Mouse (Mus musculus) ES-E14 (cell line): ENCODE results near the gene Foxj1. TPM values are rescaled to one million over a fixed set of nuclear protein-coding genes. Genes with fewer than 3 reads are reported as not detected.
A peak's percentile ranks its signal among the peaks of the same experiment; 100 is the strongest.

ENCODE experiments used
- DNase-seq: peaks from one replicate; pipeline ENCODE4 v3.0.0-alpha.2; 2013; ENCODE audit warnings: low read depth, low spot score
- H3K27ac ChIP-seq: 2 replicates; pipeline ENCODE4 v1.5.1; 2012; ENCODE audit warnings: low read depth, mild to moderate bottlenecking, low read length, moderate library complexity, mixed read lengths; ENCODE audit not compliant: poor library complexity, insufficient read depth, severe bottlenecking
- H3K36me3 ChIP-seq: 2 replicates; pipeline ENCODE4 v1.6.1; 2012; ENCODE audit warnings: mild to moderate bottlenecking, low read length, moderate library complexity, mixed read lengths; ENCODE audit not compliant: control insufficient read depth, poor library complexity, insufficient read depth, severe bottlenecking
- H3K4me1 ChIP-seq, 2 experiments: fragments of 150-350 bp in 1 of 2; sonication (generic) in 1 of 2; 2 replicates each; pipeline ENCODE4 v1.6.1; 2012; ENCODE audit warnings: low read length in 2 of 2, mild to moderate bottlenecking in 1 of 2, mixed read lengths in 1 of 2; ENCODE audit not compliant: control insufficient read depth in 2 of 2, insufficient read depth in 2 of 2, poor library complexity in 1 of 2
- H3K4me3 ChIP-seq, 2 experiments: fragments of 150-350 bp in 1 of 2; sonication (generic) in 1 of 2; 2 replicates each; pipeline ENCODE4 v1.5.1; 2012; ENCODE audit warnings: low read length in 2 of 2, low read depth in 1 of 2, mild to moderate bottlenecking in 1 of 2, mixed read lengths in 1 of 2; ENCODE audit not compliant: insufficient read depth in 1 of 2, poor library complexity in 1 of 2, severe bottlenecking in 1 of 2
- H3K9ac ChIP-seq: 2 replicates; pipeline ENCODE4 v1.6.1; 2012; ENCODE audit warnings: low read depth, mild to moderate bottlenecking, low read length, mixed read lengths; ENCODE audit not compliant: poor library complexity, insufficient read depth, severe bottlenecking
- H3K9me3 ChIP-seq: fragments of 150-350 bp; sonication (generic); 2 replicates; pipeline ENCODE4 v1.6.1; 2012; ENCODE audit warnings: low read depth, mild to moderate bottlenecking, low read length; ENCODE audit not compliant: control insufficient read depth, insufficient read depth
- CHD2 ChIP-seq: IDR thresholded peaks from 2 replicates; pipeline ENCODE4 v1.6.1; 2014; ENCODE audit warnings: mild to moderate bottlenecking, low read depth, low read length, inconsistent platforms
- HCFC1 ChIP-seq: IDR thresholded peaks from 2 replicates; pipeline ENCODE4 v1.6.1; 2012; ENCODE audit warnings: low read length, inconsistent platforms, borderline replicate concordance; ENCODE audit not compliant: insufficient read depth
- MAFK ChIP-seq: IDR thresholded peaks from 2 replicates; pipeline ENCODE4 v1.6.1; 2014; ENCODE audit warnings: mild to moderate bottlenecking, low read depth, low read length, inconsistent platforms; ENCODE audit not compliant: insufficient read depth
- ZC3H11A ChIP-seq: IDR thresholded peaks from 2 replicates; pipeline ENCODE4 v1.6.1; 2012; ENCODE audit warnings: low read depth, mild to moderate bottlenecking, inconsistent platforms, low read length, borderline replicate concordance
- ZNF384 ChIP-seq: IDR thresholded peaks from 2 replicates; pipeline ENCODE4 v1.6.1; 2012; ENCODE audit warnings: low read depth, low read length, inconsistent platforms
- in situ Hi-C, 2 experiments: fragments of 600-800 bp; cut with MboI; formaldehyde crosslinking; loops; one replicate each; pipeline ENCODE4 v1.15.1; 2025; ENCODE audit warnings: low sequenced_read_pairs in 2 of 2, inconsistent platforms in 1 of 2; ENCODE audit not compliant: unreplicated experiment in 2 of 2
- total RNA-seq: library from RNA; depleted of rRNA; stranded (reverse); fragments of 300-350 nt; gene quantifications from 2 replicates; pipeline ENCODE4 v1.2.3, GENCODE M21; 2012

Gene Foxj1
- total RNA-seq, 1 experiment = 0.67 TPM

DNA sequence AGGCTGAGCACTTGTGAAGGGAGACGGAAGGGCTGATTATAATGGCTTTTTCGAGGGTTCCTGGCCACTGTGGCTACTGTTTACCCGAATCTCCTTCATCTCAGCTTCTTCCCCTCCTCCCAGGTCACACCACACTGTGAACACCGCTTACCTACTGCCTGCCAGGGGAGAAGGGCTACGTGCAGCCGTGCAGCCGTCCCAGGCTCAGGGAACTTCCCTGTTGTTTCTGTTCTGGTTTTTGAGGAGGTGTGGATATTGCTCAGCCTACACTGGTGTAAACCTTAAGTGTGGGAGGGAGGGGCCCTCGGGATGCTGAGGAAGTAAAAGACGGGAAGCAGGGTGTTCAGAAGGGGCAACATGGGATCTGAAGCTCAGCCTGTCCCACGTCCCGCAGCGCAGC lies 1.8 kb upstream of the Foxj1 start:
- no peak for DNase-seq
- no peaks in the 10 kb centered on the region for H3K36me3 ChIP-seq
- TF ChIP-seq HCFC1 = no peak
- TF ChIP-seq CHD2 = no peak
- no peak for TF ChIP-seq ZNF384
- TF ChIP-seq ZC3H11A = no peak
- TF ChIP-seq MAFK = no peak
- no peak overlapping the region for H3K9ac ChIP-seq
- H3K4me3 ChIP-seq = no peak overlapping the region
- in situ Hi-C loops = no loop called here
- no peaks in the 10 kb centered on the region for H3K9me3 ChIP-seq
- no peak overlapping the region for H3K27ac ChIP-seq
- peaks cover 2 to 22% of the 10 kb centered on the region in 2 experiments; a peak in 3 of 4 replicates for H3K4me1 ChIP-seq

DNA sequence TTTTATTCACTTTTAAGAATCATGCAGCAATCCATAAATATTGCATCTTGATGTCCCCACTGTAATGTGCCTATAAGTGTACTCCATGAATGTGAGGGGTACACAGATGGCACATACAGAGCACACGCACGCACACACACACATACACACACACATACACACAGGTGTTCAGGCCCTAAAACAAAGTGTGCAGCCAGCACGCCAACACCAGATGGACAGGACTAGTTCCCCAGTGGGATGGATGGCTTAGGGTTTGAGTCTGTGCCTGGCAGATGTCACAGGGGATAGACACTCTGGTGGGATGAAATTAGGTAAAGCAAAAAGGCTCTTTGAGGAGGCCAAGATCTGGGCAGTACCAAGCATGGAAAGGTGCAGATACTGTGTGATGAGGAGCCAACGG lies 1.2 kb upstream of the Foxj1 start:
- Histone ChIP-seq H3K9me3 (no peaks in the 10 kb centered on the region), H3K27ac (no peak overlapping the region), H3K36me3 (no peaks in the 10 kb centered on the region), H3K4me3 (no peak overlapping the region; a peak in 1 of 4 replicates), H3K9ac (no peak overlapping the region), H3K4me1 (peaks cover 2 to 27% of the 10 kb centered on the region in 2 experiments; a peak in 3 of 4 replicates)
- in situ Hi-C loops = no loop called here
- TF ChIP-seq CHD2 (no peak), ZC3H11A (no peak), HCFC1 (no peak), MAFK (no peak), ZNF384 (no peak)
- no peak for DNase-seq

DNA sequence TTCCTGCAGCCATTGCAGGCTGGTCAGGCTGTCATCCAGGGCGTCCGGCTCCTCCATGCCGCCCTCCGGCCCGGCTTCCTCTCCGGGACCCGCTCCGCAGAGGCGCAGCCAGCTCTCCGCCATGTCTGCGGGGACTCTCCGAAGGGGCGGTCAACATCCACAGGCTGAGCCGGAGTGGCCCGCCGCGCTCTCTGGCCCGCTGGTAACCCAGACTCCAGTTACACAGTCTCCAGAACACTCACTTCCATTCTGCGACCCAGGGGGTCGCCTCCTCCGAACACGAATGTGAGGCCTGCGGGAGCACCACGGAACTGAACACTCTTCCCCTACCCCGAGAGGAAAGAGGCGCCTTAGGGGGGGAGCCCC lies 799 bp downstream of the Foxj1 start:
- no peak overlapping the region for H3K9ac ChIP-seq
- no peaks in the 10 kb centered on the region for H3K9me3 ChIP-seq
- H3K27ac ChIP-seq = no peak overlapping the region
- H3K4me3 ChIP-seq = peak overlapping the region; percentile 27 to 55
- H3K4me1 ChIP-seq = peaks cover 4 to 44% of the 10 kb centered on the region in 2 experiments; a peak in 3 of 4 replicates
- DNase-seq = no peak
- TF ChIP-seq MAFK = no peak
- no peak for TF ChIP-seq HCFC1
- no peak for TF ChIP-seq CHD2
- TF ChIP-seq ZNF384 = no peak
- TF ChIP-seq ZC3H11A = no peak
- in situ Hi-C loops = no loop called here
- H3K36me3 ChIP-seq = no peaks in the 10 kb centered on the region

DNA sequence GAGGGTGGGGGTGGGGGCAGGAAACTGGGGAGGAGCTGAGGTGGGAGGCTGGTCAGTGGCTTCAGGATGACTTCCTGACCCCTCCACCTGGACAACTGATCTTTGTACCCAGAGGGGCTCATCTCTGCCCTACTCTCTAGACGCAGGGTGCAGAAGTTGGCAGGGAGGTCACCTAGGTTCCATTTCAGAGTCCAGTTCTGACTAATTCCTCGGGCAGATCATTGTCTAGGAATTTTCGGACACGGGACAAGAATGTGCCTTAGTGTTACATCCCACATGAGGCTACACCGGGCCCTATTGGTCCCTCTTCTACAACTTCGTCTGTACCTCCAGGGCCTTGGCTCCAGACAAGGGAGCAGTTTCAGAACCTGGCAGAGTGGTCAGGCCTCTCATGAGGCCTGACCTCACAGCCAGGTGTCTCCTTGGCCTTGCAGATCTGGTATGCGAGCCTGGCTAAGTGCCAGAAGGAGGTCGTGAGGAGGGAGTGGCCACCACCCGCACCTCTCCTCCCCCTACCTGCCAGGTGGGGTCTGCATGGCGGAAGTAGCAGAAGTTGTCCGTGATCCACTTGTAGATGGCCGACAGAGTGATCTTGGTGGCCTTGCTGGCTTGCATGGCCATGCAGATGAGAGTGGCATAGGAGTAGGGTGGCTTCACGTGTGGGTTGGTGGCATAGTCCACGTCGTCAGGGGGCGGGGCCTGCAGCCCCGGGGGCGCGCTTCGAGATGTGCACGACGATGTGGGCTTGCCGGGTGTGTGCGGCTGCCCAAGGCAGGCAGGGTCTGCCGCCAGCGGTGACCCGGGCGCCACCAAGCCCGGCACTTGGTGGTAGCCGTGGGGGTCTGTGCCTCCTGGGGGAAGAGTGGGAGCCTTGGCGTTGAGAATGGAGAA lies 1.4 kb downstream of the Foxj1 start:
- Histone ChIP-seq H3K4me3 (peak overlapping the region; percentile 27 to 55; a peak in 3 of 4 replicates), H3K36me3 (no peaks in the 10 kb centered on the region), H3K9me3 (no peaks in the 10 kb centered on the region), H3K4me1 (peaks cover 6 to 47% of the 10 kb centered on the region in 2 experiments), H3K9ac (no peak overlapping the region), H3K27ac (no peak overlapping the region)
- in situ Hi-C loops = no loop called here
- TF ChIP-seq ZNF384 = no peak
- no peak for TF ChIP-seq CHD2
- TF ChIP-seq ZC3H11A = no peak
- TF ChIP-seq MAFK = no peak
- TF ChIP-seq HCFC1 = no peak
- no peak for DNase-seq
